Mouse (Mus musculus): ENCODE data around the gene Acp2.

DNA sequence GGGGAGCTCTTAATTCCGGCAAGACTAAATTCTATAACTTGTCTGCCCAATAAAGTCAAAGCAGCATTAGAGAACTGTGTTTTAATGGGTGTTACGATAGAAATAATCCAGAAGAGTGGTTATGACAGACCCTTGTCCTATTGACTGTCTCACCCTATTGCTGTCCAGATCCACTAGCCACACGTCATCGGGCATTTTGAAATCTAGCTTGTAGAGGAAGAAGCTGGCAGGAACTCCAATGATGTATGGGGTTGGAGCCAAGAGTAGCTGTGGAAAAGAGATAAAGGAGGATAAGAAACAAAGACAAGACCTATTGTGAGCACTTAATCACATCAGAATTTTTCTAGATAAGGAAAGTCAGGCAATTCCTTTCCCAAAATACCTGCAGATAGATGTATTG, 27.2 kb upstream of the Acp2 start:
- TF ChIP-seq POLR2A (IDR thresholded peaks at IDR 0.05; ENCODE audit: low read depth, low read length) = no peak
- no peak for TF ChIP-seq CTCF (IDR thresholded peaks at IDR 0.05; ENCODE audit: extremely low read depth, insufficient read length, insufficient replicate concordance, low read depth, low read length)

Data from small intestine, adult 2 months (tissue).